Mouse (Mus musculus) right cerebral cortex, postnatal 25 days (tissue): ENCODE results near the gene Rnf113a2.
A peak's percentile ranks its signal among the peaks of the same experiment; 100 is the strongest.

Source experiments
- DNase-seq: peaks from one replicate; pipeline ENCODE4 v3.0.0; 2022

The Rnf113a2 gene

DNA sequence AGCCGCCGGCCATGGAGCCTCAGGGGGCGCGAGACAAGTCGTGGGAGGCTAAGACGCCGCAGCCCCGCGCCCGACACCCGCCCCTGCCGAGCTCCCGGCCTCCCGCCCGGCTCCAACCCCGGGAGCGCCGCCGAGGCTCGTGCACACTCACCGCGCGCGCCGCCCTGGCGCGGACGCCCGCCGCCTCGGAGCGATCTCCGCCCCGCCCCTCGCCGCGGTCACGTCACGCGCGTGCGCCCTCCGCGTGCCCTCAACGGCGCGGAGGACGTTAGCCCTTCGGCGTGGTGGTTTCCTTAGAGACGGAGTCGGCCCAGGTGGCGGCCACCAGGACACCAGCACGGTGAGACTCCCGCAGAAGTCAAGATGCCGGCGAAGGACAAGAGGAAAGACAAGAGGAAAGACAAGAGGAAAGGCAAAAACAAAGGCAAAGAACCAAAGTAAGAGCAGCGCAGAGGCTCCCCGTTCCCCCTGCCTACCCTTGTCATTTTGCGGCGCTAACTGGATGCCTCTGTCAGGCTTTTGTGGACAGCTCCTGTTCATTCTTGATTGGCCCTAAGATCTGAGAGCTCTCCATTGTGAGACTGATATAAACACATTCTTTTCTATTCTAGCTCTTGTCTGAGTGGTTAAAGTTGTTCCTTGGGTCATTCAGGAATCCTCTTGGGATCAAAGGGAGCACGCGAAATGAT lies 8.0 kb upstream of the Rnf113a2 start, which contains the start of the genes Entpd5 and Bbof1:
Gene Entpd5, minus strand, starts transcription at position 211 of the 689 bp plus-strand sequence.
Gene Bbof1, plus strand, starts transcription at position 253 of the 689 bp plus-strand sequence.
- peak; percentile 94 for DNase-seq

DNA sequence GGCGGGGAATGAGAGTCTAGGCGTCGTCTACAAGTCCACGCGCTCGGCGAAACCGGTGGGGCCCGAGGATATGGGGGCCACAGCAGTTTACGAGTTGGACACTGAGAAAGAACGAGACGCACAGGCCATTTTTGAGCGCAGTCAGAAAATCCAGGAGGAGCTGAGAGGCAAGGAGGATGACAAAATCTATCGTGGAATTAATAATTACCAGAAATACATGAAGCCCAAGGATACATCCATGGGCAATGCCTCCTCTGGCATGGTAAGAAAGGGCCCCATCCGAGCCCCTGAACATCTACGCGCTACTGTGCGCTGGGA lies 568 bp downstream of the Rnf113a2 start:
- no peak for DNase-seq

DNA sequence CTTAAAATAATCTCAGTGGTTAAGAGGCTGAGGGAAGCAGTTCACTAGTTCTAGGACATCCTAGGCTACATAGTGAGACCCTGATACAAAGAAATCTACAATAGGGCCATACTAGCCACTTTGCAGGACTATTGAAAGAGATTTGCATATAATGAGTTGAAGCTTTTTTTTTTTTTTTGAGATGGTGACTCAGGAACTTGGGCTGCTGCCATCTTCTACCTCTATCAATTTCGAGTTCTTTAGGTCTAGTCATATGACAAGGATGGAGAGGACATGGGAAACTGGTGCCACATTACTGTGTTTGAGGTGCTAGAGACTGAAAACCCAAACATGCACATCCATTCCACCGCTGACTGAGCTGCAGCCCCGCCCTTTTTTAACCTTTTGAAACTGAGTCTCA lies 7.0 kb downstream of the Rnf113a2 start:
- DNase-seq, result no peak

DNA sequence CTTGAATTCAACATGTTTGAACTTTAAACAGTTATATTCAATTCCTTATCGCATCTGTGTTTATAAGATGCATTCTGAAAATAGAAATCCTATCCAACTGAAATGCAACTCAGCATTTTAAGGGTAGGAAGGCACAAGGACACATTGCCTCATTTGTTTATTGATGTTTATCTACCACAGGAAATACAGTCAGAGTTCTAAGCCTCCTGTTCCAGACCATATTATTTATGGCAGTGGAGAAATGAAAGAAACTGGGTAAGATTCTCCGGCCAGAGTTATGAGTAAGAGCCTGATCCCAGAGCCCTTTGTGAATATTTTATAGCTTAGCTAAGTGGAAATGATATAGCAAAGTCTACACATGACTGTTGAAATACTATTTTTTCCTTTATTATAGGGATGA lies 12.8 kb downstream of the Rnf113a2 start:
- DNase-seq, result no peak

DNA sequence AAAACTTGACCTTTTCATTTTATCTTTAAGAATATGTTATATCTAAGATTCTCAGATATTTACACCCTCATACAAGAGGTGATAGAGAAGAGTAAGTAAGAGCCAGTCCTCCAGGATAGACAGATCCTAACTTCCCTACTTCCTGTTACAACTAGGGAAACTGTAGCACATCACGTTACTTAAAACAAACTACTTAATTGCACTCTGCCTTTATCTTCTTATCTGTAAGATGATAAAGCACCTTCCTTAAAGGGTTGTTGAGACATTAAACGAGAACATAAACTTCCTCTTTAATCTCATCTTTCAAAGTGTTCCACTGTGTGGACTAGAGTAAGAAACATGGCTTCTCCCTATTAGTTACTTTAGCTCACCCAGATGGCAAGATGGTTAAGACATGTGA lies 21.7 kb downstream of the Rnf113a2 start:
- DNase-seq, result no peak

DNA sequence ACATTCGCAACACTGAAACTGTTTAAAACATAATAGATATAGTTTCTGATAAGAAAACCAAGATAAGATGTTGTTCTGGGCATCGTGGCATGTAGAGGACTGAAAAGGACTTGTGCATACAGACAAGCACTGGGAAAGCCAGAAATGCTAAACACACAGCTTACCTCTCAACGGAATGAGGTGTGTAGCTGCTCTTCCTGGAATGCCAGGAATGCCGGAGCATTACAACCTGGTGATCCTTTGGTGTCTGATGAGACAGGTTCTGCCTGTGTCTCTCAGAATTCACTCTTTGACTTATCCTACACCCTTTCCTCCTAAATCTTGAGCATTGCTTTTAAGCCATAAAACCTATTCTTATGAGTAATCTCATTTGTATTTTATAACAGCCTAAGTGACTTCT lies 25.5 kb downstream of the Rnf113a2 start:
- no peak for DNase-seq

DNA sequence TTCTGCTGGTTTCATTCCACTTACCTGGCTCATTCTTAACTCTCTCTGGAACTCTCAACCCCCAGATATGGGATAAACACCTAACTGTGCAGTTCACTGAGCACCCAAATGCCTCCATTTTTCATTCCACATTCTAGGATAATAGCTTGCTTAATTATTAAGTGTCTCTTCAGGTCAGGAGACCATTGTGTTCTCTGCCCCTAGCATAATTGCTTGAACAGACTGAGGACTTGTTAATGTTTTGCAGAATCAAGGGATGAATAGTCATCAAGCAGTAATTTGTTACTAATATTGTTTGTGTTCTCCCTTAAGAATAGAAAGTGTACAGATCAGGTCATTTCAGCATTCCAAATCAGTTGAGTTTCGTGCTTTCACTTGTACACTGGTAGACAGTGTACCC lies 30.4 kb downstream of the Rnf113a2 start:
- no peak for DNase-seq

DNA sequence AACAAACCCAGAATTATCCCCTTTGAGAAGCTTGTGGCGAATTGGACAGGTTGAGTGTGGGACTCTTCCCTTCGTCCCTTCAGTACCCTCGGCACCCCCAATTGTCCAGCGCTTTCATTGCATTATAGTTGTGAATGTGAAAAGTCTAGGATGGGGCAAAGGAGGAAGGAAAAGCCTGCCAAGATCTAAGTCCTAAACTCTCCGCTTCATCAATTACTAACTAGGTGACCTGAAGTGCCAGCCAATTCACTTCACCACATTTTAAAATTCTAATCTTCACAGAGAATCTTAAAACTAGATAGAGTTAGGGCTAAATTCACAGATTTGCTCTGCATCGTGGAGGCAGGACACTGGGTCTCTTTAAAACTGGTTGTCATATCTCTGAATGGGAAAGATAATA lies 31.2 kb downstream of the Rnf113a2 start:
- no peak for DNase-seq

DNA sequence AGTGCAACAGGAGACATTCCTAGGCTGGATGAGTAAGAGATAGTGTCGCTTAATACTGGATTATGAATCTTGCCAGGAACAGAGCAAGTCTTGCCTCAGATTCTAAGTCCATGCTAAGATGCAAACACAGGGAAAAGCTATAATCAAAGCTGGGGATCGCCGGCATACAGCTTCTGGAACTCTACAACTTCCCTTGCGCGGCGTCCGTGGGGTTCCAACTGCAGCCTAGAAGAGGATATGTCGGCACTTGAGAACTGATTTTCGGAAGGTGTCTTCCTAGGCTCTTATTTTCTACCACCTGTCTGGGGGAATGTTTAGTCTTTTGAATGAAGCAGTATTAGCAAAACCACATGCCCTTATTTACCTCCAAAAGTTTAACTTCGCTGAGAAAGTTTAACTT lies 32.9 kb downstream of the Rnf113a2 start:
- DNase-seq, result no peak

DNA sequence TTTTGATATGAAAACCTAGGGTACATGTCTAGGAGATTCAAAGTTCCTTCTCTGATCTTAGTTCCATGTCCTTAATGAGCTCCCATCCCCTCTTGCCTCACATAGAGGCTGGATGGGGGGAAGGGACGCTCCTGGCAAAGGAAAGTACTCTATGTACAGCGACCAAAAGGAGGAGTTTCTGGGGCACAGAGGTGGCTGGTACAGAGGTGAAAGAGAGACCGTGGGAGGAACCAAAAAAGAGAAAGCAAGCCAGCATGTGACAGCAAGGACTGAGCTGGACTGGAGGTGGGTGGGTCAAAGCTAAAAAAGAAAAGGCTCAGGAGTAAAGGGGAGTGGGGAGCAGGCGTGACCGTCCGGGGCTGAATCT lies 33.3 kb downstream of the Rnf113a2 start:
- DNase-seq, result peak; percentile 14

DNA sequence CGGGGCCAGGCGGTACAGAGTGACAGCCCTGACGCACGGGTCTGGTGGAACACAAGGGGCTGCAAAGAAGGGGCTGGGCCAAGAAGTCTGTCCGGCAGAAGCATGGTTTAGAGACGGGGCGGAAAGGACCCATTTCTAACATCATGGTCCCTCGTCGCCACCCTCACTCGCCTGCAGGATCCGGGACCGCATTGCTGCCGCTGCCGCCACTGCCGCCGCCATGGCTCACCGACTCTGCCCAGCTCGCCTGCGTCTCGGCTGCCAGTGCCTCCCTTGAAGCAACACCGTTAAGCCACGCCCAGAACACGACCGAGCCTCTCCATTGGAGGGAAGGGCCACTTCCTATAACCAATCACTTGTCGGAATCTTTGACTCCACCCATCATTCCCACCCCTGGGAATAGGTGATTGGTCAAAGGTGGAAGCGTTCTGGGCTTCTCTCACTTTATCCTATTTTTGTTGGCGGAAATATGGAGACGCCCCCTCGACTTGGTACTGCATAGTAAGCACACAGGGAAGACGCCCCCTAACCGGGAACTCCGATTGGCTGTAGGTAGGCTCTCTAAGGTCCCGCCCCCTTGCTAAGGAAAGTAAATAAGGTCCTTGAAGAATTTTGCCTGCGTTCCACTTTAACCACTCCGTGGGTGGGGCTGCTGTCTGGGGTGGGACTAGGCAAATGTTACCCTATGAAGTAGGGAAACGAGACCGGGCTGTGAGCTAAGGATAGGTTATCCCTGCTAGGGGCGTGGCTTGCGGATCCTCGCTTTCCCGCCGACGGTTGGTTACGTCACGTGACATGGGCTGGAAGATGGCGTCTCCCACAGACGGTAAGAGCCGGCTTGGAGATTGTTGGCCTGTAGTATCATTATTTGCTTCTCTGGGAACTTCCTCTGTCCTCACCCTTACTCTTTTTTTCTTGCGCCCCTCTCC lies 34.0 kb downstream of the Rnf113a2 start, which contains the start of the genes Aldh6a1 and Lin52:
Gene Aldh6a1, minus strand, starts transcription at position 287 of the 929 bp plus-strand sequence.
Gene Lin52, plus strand, starts transcription at position 705 of the 929 bp plus-strand sequence.
- peak; percentile 95 for DNase-seq

DNA sequence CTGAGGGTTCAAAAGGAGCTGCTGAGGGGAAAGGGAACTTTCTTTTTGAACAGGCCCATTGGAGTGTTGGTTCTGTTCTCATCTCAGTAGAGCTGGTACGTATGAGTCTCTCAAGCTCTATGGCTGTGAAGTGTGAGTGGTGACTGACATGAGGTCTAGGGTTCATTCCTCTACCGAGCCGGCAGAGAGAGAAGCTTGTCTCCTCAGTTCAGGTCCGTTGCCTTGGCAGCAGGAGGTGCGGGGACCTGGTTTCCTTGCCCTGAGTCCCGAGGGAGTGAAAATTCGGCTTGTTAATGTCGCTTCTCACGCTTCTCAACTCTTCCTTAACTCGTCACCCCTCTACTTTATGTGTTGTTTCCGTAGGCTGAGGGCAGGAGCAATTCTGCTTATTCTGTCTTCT lies 34.8 kb downstream of the Rnf113a2 start:
- no peak for DNase-seq

DNA sequence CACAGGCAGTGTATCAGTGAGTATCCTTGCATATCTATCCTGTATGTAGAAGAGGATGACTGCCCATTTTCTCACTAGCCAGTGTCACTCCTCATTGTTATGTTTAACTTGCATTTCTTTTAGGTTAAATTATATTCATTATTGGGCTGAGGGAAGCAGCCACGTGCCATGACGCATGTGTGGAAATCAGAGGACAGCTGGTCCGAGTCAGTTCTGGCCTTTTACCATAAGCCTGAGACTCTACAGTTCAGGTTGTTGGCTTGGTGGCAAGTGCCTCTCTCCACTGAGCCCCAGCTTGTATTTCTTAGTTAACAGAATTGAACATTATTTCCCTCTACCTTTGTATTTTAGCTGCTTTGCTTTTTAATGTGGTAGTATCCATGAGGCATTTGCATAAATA lies 39.9 kb downstream of the Rnf113a2 start:
- DNase-seq, result no peak

DNA sequence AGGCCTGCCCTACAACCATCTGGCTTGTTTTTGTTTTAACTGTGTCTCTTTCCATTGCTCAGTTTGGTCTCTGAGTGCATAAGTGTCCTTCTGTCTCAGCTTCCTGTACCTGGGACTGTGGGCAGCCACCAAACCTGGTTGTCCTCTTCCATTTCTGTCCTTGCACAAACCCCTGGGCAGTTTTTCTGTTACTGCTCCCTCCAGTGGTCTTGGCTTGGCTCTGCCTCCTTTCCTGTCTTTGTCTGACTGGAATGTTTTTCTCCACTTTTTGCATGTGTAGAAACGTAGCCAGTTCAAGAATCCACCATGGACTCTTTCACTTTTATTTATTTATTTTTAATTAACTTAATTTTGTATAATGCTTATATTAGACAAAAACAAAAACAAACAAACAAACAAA lies 42.8 kb downstream of the Rnf113a2 start:
- DNase-seq, result no peak

DNA sequence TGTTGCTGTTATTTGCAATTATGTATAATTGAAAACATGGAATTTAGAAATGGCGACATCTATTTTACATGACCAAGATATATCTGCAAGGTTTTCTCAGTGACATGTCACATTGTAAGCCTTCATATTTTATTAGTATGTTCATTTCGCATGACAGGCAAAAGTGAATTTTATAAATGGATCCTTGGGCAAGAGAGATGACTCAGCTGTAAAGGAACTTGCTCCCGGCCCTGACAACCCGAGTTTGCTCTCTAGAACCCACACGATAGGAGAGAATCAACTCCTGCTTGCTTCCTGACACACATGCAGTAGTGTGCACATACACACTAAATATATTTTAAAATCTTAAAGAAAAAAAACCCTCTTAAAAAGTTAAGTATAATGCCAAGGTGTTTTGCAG lies 44.4 kb downstream of the Rnf113a2 start:
- DNase-seq, result no peak

DNA sequence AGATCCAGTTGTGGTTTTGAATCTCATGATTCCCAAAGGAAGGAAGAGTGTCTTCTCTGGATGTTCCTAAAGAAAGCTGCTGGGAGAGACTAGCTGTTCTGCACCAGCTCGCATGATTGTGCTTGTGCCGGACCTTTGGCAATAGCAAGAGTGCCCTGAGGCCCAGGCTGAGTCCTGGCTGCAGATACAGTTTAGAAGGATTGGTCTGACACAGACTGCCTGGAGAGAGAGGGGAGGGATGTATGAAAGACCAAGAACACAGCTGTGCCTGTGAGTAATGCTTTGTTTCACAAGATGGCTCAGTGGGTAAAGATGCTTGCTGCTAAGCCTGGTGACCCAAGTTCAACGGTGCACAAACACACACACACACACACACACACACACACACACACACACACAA lies 45.9 kb downstream of the Rnf113a2 start:
- no peak for DNase-seq
